Mouse (Mus musculus) olfactory bulb, adult 2 months (tissue): ENCODE results near the gene Cherp.

Experiments used
- CTCF ChIP-seq: fragments of 200-500 bp; IDR thresholded peaks from 2 replicates; pipeline ENCODE4 v1.5.1; 2012; ENCODE audit warnings: low read depth, mild to moderate bottlenecking, low read length, moderate library complexity; ENCODE audit not compliant: insufficient read depth
- POLR2A ChIP-seq: fragments of 200-500 bp; IDR thresholded peaks from 2 replicates; pipeline ENCODE4 v1.6.1; 2012; ENCODE audit warnings: mild to moderate bottlenecking, low read depth, low read length, moderate library complexity; ENCODE audit not compliant: insufficient read depth

GRCm38 (mm10) chr8:72492622-72493081 lies 17.6 kb upstream of the Cherp start:
- TF ChIP-seq POLR2A: no peak
- no peak for TF ChIP-seq CTCF
